Mouse (Mus musculus) ES-E14 (cell line): ENCODE results near the gene Ldah.

Experiments
- CHD2 ChIP-seq: IDR thresholded peaks from 2 replicates; pipeline ENCODE4 v1.6.1; 2014; ENCODE audit warnings: mild to moderate bottlenecking, low read depth, low read length, inconsistent platforms
- HCFC1 ChIP-seq: IDR thresholded peaks from 2 replicates; pipeline ENCODE4 v1.6.1; 2012; ENCODE audit warnings: low read length, inconsistent platforms, borderline replicate concordance; ENCODE audit not compliant: insufficient read depth
- MAFK ChIP-seq: IDR thresholded peaks from 2 replicates; pipeline ENCODE4 v1.6.1; 2014; ENCODE audit warnings: mild to moderate bottlenecking, low read depth, low read length, inconsistent platforms; ENCODE audit not compliant: insufficient read depth
- ZC3H11A ChIP-seq: IDR thresholded peaks from 2 replicates; pipeline ENCODE4 v1.6.1; 2012; ENCODE audit warnings: low read depth, mild to moderate bottlenecking, inconsistent platforms, low read length, borderline replicate concordance
- ZNF384 ChIP-seq: IDR thresholded peaks from 2 replicates; pipeline ENCODE4 v1.6.1; 2012; ENCODE audit warnings: low read depth, low read length, inconsistent platforms

DNA sequence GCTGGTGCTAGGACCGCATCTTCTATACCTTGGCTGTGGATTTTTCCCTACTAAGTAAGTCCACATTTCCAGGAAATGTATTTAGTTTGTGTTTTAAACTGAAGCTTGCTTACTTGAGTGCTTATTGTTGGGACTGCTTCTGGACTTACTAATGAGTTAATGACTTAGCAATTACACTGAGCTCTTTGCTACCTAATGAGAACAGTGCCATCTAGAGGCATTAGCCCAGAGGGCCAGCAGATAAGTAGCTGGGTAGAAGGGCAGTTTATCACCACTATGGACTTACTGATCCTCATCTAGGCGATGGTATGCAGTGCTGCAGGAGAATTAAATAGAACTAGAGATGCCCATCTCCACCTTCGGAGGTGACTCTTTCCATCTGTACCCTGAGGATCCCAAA lies 24.8 kb downstream of the Ldah start:
- TF ChIP-seq MAFK: no peak
- no peak for TF ChIP-seq HCFC1
- no peak for TF ChIP-seq CHD2
- no peak for TF ChIP-seq ZC3H11A
- no peak for TF ChIP-seq ZNF384
